Mouse (Mus musculus) lung, adult 10 weeks (tissue): Measurements from ENCODE around the gene Timm8a2. TPM values are rescaled to one million over a fixed set of nuclear protein-coding genes. Genes with fewer than 3 reads are reported as not detected.

ENCODE experiments used
- polyA plus RNA-seq: library from polyadenylated mRNA; stranded (reverse); fragments of 350-450 nt; fragmentation: Illumina TruSeq; extraction: RNeasy Lipid Tissue Mini Kit (QIAGEN cat#74804); gene quantifications from one replicate; pipeline ENCODE4 v1.2.3, GENCODE M21; 2014; ENCODE audit warnings: low read depth, low replicate concordance; ENCODE audit not compliant: insufficient read depth

The Timm8a2 gene
- not detected for polyA plus RNA-seq

DNA sequence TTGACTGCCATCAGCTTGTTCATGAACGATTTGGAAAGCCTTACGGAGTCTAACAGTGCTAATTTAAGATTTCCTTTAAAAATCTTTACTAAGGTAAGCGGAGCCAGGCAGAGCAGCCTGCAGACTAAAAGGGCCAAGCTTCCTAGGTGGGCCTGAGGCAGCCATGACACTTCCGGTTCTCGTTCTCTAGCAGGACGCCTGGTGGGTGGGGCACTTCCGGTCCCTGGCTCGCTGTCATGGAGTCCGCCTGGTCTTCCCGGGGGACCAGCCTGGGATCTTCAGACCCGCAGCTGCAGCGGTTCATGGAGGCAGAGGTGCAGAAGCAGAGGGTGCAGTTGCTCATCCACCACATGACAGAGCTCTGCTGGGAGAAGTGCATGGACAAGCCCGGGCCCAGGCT, at the start of gene Timm8a2:
Gene Timm8a2 (plus strand): TSS at position 224 of the 400 bp plus-strand sequence.

Other genes starting within 250 kb of the Timm8a2 start
- 49.8 TPM for gene Dock9, start 236.8 kb upstream of the Timm8a2 start, polyA plus RNA-seq
- gene Ubac2, start 156.1 kb upstream of the Timm8a2 start, polyA plus RNA-seq: 23.3 TPM
- gene Gpr18, start 118.9 kb upstream of the Timm8a2 start, polyA plus RNA-seq: 6.3 TPM
- 4.1 TPM for gene Gpr183, start 69.5 kb upstream of the Timm8a2 start, polyA plus RNA-seq
- 87.6 TPM for gene Tm9sf2, start 72.4 kb downstream of the Timm8a2 start, polyA plus RNA-seq
- gene Clybl, start 147.0 kb downstream of the Timm8a2 start, polyA plus RNA-seq: 15.5 TPM